Mouse (Mus musculus): ENCODE results near the gene Pard3. TPM values are rescaled to one million over a fixed set of nuclear protein-coding genes. Genes with fewer than 3 reads are reported as not detected.

The Pard3 gene
- total RNA-seq, 1 experiment from 2014 or later: 40.2 TPM

- no peak for DNase-seq
Observed at GRCm38 (mm10) chr8:127505286-127505685, 441.6 kb downstream of the Pard3 start.

- no peak for DNase-seq
Observed at GRCm38 (mm10) chr8:127506336-127506735, 442.6 kb downstream of the Pard3 start.

GRCm38 (mm10) chr8:127511341-127511740 lies 447.6 kb downstream of the Pard3 start:
- DNase-seq: no peak

DNA sequence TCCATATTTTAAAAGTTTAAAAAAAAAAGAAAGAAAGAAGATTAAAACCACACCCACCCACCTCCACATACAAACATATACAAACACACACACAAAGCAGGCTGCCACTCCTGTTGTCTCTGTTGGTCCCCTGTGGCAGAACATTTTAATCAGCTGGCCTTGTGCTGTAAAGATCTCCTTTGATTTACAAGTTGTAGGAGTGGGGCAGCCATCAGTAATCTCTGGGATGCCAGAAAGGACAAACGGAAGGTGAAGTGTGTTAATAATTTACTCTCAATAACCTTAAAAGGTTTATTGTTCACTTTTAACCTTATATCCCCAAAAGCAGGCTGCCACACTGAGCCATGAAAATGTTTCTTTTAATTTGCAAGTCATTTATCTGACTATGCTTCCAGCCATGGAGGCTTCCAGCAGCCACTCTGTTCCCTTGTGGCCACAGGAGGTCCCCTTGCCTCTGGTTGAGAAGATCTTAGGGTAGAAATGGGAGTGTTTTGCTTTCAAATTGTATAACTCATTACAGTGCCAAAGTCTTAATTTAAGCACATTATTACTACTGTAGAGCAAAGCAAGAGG lies 448.4 kb downstream of the Pard3 start:
- DNase-seq: no peak

- DNase-seq: no peak
Observed at GRCm38 (mm10) chr8:127512580-127512979, 448.9 kb downstream of the Pard3 start.

DNA sequence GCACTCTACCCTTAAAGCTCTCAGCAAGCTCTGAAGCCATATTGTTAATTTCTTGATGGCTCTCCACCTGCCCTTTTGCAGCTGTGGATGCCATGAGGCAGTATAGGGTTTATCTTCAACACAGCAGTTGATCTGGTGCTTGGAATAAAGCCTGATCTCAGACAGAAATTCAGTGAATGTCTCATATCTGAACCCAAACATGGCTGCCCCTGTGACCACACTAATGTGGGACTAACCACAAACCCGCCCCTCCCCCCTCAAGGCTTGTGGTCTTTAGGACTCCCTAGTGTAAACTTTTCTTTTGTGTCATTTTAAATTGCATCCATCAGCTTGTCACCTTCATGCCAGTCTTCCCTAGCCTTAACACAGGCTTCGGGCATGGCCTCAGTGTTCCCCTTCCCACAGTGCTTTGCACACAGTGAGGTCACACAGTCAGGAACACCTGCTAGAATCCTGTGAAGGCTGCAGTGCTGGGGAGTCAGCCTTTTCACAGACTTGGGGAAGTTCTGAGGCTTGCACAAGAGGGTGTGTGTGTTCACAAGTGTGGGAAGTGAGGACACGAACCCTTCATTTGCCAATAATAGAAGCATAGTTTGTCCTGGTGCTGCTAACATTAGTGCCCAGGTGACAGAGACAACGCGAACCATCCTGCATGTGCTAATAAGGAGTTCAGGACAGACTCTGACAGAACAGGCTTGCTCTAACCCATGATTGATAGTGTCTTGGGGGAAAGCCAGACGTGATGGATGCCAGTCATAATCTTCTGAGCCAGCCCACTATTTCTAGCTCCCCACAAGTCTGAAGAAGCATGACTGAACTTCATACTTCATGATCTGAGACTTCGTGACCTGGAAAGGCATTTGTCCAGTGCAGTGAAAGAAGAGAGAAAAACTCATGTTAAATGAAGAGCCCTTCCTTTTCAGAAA lies 451.4 kb downstream of the Pard3 start:
- DNase-seq: no peak

DNA sequence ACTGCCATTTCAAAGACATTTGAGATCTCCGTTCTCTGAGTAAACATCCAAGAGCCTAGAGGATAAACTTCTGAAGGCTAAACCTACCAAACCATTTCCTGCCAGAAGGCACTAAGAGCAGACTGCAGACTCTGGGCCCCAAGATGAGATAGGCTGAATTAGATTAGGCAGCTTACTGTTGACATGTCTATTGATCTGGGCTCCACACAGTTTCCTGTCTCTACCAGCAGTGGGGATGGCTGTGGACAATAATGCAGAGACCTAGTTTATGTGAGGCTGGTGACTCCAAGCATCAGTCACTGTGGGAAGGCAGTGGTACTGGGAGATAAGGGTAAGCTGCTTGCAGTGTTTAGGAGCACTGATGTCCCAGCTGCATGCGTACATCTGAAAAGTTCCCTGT lies 452.4 kb downstream of the Pard3 start:
- no peak for DNase-seq

GRCm38 (mm10) chr8:127525673-127526072 lies 462.0 kb downstream of the Pard3 start:
- no peak for DNase-seq

GRCm38 (mm10) chr8:127528315-127528714 lies 464.6 kb downstream of the Pard3 start:
- no peak for DNase-seq

DNA sequence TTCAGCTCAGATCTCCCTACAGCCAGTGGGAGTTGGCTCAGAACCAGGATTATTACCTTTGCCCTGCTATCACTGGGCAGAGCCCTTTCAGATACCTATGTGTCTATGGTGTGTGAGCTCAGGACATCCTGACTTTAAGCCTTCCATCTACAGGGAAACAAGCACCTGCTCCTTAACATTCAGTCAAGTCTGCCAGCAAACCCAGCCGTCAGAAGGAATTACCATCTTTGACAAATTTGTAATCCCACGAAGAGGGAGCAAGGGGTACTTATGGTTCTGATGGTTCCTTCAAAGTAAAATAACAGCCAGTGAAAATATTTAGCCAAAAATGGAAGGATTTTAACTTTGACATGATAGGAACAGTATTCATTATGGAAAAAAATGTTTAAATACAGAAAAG lies 466.1 kb downstream of the Pard3 start:
- DNase-seq: no peak

DNA sequence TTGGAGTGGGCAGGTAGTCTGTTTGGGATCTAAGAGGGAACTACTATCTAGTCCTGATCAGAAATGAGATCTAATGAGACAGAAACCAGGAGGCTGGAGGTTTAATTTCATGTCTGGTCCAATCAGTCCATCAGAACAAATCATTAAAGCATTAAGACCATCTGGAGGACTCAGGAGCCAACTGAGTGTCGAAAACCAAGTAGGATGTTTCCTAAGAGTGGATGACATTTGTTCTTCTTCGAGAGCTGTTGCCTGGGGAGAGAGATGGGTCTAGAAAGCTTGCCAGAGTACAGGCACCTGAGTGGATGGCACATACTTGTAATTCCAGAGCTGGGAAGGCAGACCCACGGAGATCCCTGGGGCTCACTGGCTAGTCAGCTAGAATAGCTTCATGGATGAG lies 468.2 kb downstream of the Pard3 start:
- no peak for DNase-seq

DNA sequence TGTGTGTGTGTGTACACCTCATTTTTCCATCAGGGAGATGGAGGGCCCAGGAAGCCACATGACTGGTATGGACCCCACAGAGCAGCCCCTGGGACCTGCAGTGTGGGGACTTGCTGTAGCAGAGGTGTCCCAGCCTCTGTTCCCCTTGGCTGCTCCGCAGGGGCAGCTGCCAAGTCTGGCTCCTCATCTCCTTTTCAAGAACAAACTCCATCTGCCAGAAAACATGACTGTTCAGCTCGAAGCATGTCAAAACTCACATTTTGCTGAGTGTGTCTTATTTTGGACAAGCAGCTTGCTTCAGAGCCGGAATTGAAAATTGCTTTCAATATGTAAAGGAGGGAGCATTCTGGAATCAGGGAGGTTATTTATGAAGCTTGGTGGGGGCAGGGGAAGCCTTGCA lies 471.1 kb downstream of the Pard3 start:
- DNase-seq: peak; percentile 18

- DNase-seq: no peak
Observed at GRCm38 (mm10) chr8:127535192-127535845, 471.6 kb downstream of the Pard3 start.

DNA sequence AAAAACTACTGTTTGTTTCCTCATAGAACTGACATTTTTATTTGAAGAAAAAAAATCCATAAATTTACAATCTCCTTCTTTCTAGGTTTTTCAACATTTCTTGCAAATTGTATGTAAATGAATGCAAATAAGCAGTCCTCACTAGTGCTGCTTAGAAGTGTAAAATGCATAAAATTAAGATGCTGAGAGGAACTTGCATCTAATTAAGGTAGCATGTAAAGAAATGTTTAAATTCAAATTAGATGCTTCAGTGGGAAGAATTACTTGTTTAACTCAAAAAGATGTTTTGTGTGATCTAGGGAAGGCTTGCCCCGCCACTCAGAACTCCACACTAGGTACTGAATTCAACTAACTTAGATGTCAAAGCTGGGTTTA lies 472.1 kb downstream of the Pard3 start:
- no peak for DNase-seq

GRCm38 (mm10) chr8:127539803-127540202 lies 476.1 kb downstream of the Pard3 start:
- DNase-seq: no peak

DNA sequence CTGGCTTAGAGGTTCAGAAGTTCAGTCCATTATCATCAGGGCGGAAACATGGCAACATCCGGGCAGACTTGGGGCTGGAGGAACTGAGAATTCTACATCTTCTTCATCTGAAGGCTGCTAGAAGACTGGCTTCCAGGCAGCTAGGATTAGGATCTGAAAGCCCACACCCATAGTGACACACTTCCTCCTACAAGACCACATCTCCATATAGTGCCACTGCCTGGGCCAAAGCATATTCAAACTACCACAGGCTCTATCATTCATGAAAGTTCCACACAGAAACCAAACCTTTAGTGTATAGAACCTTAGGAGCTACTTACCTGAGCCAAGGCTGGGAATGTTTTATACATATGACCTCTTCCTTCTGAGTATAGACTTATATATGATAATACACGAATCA lies 476.6 kb downstream of the Pard3 start:
- DNase-seq: no peak

- no peak for DNase-seq
Observed at GRCm38 (mm10) chr8:127542162-127542561, 478.5 kb downstream of the Pard3 start.

DNA sequence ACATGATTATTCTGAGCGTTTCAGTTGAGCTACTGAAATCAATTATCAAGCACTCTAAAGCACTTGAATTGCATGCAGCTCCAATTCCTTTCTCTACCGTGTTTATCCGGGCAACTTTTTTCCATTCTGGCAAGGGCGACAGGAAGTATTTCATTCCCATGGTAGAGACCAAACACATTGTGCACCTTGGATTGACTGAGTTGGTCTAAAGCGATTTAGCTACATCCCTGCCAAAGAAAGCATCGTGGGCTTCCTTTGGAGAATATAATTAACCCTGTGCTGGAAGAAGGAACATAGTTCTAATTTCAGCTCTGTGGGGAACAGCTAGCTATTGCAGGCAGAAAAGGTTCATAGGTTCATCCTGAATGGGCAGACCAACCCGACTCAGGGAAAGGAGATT lies 480.0 kb downstream of the Pard3 start:
- no peak for DNase-seq

DNA sequence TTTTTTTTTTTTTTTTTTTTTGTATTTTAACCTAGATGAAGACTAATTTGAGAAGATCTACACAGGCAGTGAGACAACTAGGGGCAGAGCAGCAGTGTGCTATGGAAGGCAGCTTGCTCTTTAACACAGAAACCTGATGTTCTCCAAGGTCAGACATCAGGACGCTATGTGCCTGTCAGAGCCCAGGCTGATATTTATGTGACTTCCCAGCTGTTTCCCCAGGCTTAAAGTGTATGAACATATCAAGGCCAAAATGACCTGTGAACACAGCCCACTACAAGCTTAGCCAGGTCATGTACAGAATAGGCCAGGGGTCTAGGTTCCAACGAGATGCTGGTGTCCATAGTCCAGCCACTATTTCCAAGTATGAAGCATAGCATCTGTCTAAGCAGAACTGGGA lies 482.5 kb downstream of the Pard3 start:
- DNase-seq: no peak

- no peak for DNase-seq
Observed at GRCm38 (mm10) chr8:127550928-127551327, 487.2 kb downstream of the Pard3 start.

GRCm38 (mm10) chr8:127552161-127552595 lies 488.5 kb downstream of the Pard3 start:
- peak; percentile 12 for DNase-seq

GRCm38 (mm10) chr8:127552836-127553235 lies 489.1 kb downstream of the Pard3 start:
- DNase-seq: no peak

- no peak for DNase-seq
Observed at GRCm38 (mm10) chr8:127553582-127553981, 489.9 kb downstream of the Pard3 start.
